ENCODE assay signal across 8 mouse cellular contexts in genomic region chr19:10390099-10390680, GRCm38 (mm10). TPM values are rescaled to one million over a fixed set of nuclear protein-coding genes. Genes with fewer than 3 reads are reported as not detected.
A peak's percentile ranks its signal among the peaks of the same experiment; 100 is the strongest.
DNase-seq lines count a peak whose midpoint lies in the region; ATAC-seq and TF ChIP-seq lines count a peak whose summit lies in the region.

No protein-coding gene starts in this region.

- H3K9ac ChIP-seq in embryonic facial prominence, embryonic 15.5 days: no peak overlapping the region
- H3K9ac ChIP-seq in limb, embryonic 13.5 days: no peak overlapping the region

- H3K36me3 ChIP-seq in heart, embryonic 10.5 days: no peaks in the 10 kb centered on the region
- H3K36me3 ChIP-seq in E14TG2a.4 (ENCODE audit: insufficient read depth, low read length): no peaks in the 10 kb centered on the region
- no peaks in the 10 kb centered on the region for H3K36me3 ChIP-seq in embryonic facial prominence, embryonic 15.5 days
- H3K36me3 ChIP-seq in limb, embryonic 13.5 days: no peaks in the 10 kb centered on the region

- H3K4me1 ChIP-seq in heart, embryonic 10.5 days: peaks cover 16% of the 10 kb centered on the region
- H3K4me1 ChIP-seq in E14TG2a.4 (replicated peaks; ENCODE audit: low read depth, low read length): peaks cover 41% of the 10 kb centered on the region
- H3K4me1 ChIP-seq in embryonic facial prominence, embryonic 15.5 days: peaks cover 13% of the 10 kb centered on the region
- H3K4me1 ChIP-seq in limb, embryonic 13.5 days: peaks cover 14% of the 10 kb centered on the region

- peak overlapping the region; percentile 93 for H3K4me2 ChIP-seq in embryonic facial prominence, embryonic 15.5 days (replicated peaks)
- peak overlapping the region; percentile 89 for H3K4me2 ChIP-seq in limb, embryonic 13.5 days (replicated peaks)

- no peaks in the 10 kb centered on the region for H3K9me3 ChIP-seq in heart, embryonic 10.5 days
- no peaks in the 10 kb centered on the region for H3K9me3 ChIP-seq in E14TG2a.4 (ENCODE audit: low read length)
- no peaks in the 10 kb centered on the region for H3K9me3 ChIP-seq in embryonic facial prominence, embryonic 15.5 days (replicated peaks)
- H3K9me3 ChIP-seq in limb, embryonic 13.5 days: no peaks in the 10 kb centered on the region

- TF ChIP-seq CTCF in E14TG2a.4 (conservative IDR thresholded peaks at IDR 0.05; ENCODE audit: low read length): no peak

- ATAC-seq in embryonic facial prominence, embryonic 15.5 days (ENCODE audit: insufficient number of reproducible peaks, low FRiP score, low TSS enrichment, low read depth): no peak
- no peak for ATAC-seq in limb, embryonic 13.5 days (ENCODE audit: low FRiP score, low read depth)

- WGBS in heart, embryonic 10.5 days: 16% methylated on average over 11 of the region's 12 CpGs
- 17% methylated on average over 12 of the region's 12 CpGs for WGBS in embryonic facial prominence, embryonic 15.5 days
- 13% methylated on average over 12 of the region's 12 CpGs for WGBS in limb, embryonic 13.5 days

- peaks cover 87% of the 10 kb centered on the region for H3K27me3 ChIP-seq in heart, embryonic 10.5 days (ENCODE audit: insufficient read depth, poor library complexity, severe bottlenecking)
- peaks cover 74% of the 10 kb centered on the region for H3K27me3 ChIP-seq in E14TG2a.4 (ENCODE audit: insufficient read depth, low read length)
- peaks cover 44% of the 10 kb centered on the region for H3K27me3 ChIP-seq in embryonic facial prominence, embryonic 15.5 days
- peaks cover 62% of the 10 kb centered on the region for H3K27me3 ChIP-seq in limb, embryonic 13.5 days

- DNase-seq in heart, embryonic 10.5 days (ENCODE audit: low spot score): no peak
- DNase-seq in heart, adult 8-10 months (ENCODE audit: low spot score): no peak
- no peak for DNase-seq in embryo, embryonic 10 days (ENCODE audit: low spot score)
- no peak for DNase-seq in urinary bladder, adult 2 months (ENCODE audit: low spot score)
- DNase-seq in frontal cortex, postnatal 36 days (ENCODE audit: low spot score in 2 of 2): no peak

- peak overlapping the region; percentile 74 for H3K4me3 ChIP-seq in heart, embryonic 10.5 days
- H3K4me3 ChIP-seq in E14TG2a.4 (replicated peaks; ENCODE audit: low read length): peak overlapping the region; percentile 85
- H3K4me3 ChIP-seq in embryonic facial prominence, embryonic 15.5 days (replicated peaks): peak overlapping the region; percentile 57
- H3K4me3 ChIP-seq in limb, embryonic 13.5 days: peak overlapping the region; percentile 62

- H3K27ac ChIP-seq in heart, embryonic 10.5 days: no peak overlapping the region
- no peak overlapping the region for H3K27ac ChIP-seq in embryonic facial prominence, embryonic 15.5 days (replicated peaks)
- no peak overlapping the region for H3K27ac ChIP-seq in limb, embryonic 13.5 days

RNA-seq across cellular contexts. Expression of gene Syt7, which starts 1.3 kb away (rescaled TPM):
- 0.16 and 0.35 TPM in 2 replicates for polyA plus RNA-seq in heart, embryonic 10.5 days (2016; fragmentation: Nextera tagmentation; extraction: Ambion mirVana)
- 10 to 100 TPM; 33.2 to 39.1 (median 35.8) TPM for total RNA-seq in heart, adult 8-10 months (2022)
- polyA plus RNA-seq in embryonic facial prominence, embryonic 15.5 days (2015; fragmentation: Nextera tagmentation; extraction: Ambion mirVana): 0.95 and 1.1 TPM in 2 replicates
- polyA plus RNA-seq in limb, embryonic 13.5 days (2015; fragmentation: Nextera tagmentation; extraction: Ambion mirVana): 0.69 and 1.1 TPM in 2 replicates
- 1.2 TPM in 2 replicates for polyA plus RNA-seq in urinary bladder, adult 2 months (2012; rRNA removed)
